Mouse (Mus musculus): ENCODE measurements around the gene Meox1.

Meox1 gene

GRCm38 (mm10) chr11:101896546-101897361, 2.6 kb upstream of the Meox1 start:
- no peak for DNase-seq (ENCODE audit: low spot score)

DNA sequence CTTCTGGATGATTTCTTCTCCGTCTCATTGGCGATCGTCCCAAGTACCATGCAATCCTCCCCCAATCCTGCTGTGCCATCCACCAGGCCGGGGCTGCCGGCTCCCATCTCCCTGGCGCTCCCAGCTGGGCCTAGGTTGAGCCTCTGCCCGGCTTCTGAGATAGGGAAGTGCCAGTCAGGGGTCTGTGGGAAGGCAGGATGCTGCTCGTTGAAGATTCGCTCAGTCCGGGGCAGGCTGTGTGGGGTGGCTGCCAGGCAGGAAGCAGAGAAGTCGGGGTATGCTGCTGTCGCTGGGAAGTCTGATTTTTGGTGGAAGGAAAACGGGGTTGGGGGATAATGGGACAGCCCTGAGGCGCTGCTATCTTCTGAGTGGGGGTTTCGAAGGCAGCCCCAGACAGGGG, 614 bp downstream of the Meox1 start:
- no peak for DNase-seq (ENCODE audit: low spot score)

DNA sequence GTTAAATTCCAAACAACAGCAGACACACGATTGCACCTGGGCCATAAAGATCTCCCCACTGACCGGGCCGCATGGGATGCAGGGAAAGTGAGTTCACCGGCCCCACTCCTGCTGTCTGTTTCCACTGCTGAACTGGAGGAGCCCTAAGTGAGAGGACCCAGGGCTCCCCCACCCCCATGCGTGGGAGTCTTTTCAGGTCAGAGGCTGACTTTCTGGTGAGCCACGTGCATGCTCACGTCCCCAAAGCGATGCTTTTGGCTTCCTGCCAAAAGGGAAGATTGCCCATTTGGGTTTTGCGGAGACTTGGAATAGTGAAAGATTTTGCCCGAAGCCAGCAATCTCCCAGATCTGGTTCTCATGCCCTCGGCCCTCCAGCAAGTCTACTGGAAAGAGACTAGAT, 2.7 kb downstream of the Meox1 start:
- DNase-seq (ENCODE audit: low spot score) = no peak

- DNase-seq (ENCODE audit: low spot score) = no peak
Measured at GRCm38 (mm10) chr11:101889781-101890180, 4.4 kb downstream of the Meox1 start.

GRCm38 (mm10) chr11:101888820-101889219, 5.4 kb downstream of the Meox1 start:
- DNase-seq (ENCODE audit: low spot score) = no peak

- no peak for DNase-seq (ENCODE audit: low spot score)
Measured at GRCm38 (mm10) chr11:101886436-101886835, 7.7 kb downstream of the Meox1 start.

DNA sequence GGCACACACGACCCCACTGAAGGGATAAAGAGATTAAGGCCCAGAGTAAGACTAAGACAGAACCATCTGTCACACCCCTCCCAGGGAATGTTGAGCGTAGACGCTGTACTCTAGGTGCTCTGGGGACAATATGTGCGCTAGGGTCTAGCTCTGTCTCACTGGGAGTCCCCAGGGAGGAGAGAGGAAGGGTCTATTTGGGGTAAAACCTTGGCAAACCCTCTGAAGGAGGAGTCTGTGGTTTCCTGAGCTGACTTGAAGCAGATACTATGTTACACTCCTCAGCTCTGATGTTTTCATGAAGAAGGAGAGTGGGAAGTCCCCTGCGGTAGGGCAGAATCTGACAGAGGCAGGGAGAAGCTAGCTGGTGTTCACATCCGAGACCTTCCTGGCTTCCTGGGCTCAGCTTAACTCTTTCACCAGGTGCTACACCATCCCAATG, 8.3 kb downstream of the Meox1 start:
- DNase-seq (ENCODE audit: low spot score) = no peak

DNA sequence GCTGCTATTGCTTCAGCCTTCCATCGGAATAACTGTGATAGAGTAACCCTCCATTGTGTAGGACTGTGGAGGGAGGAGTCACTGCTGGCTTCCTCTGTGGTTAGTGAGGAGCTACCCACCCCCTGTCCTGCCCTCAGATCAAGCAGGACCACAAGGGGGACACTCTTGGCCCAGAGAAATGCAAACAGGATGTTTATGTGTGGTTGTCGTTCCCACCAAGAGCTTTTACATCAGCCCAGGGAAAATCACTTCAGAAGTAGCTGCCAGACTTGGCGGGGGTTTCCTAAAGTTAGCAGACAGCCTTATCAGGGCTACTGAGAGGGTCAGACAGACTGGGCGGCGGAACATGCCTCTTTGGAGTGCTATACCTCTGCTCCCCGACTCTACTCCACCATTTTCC, 8.9 kb downstream of the Meox1 start:
- no peak for DNase-seq (ENCODE audit: low spot score)

GRCm38 (mm10) chr11:101883911-101884310, 10.3 kb downstream of the Meox1 start:
- DNase-seq (ENCODE audit: low spot score) = no peak

DNA sequence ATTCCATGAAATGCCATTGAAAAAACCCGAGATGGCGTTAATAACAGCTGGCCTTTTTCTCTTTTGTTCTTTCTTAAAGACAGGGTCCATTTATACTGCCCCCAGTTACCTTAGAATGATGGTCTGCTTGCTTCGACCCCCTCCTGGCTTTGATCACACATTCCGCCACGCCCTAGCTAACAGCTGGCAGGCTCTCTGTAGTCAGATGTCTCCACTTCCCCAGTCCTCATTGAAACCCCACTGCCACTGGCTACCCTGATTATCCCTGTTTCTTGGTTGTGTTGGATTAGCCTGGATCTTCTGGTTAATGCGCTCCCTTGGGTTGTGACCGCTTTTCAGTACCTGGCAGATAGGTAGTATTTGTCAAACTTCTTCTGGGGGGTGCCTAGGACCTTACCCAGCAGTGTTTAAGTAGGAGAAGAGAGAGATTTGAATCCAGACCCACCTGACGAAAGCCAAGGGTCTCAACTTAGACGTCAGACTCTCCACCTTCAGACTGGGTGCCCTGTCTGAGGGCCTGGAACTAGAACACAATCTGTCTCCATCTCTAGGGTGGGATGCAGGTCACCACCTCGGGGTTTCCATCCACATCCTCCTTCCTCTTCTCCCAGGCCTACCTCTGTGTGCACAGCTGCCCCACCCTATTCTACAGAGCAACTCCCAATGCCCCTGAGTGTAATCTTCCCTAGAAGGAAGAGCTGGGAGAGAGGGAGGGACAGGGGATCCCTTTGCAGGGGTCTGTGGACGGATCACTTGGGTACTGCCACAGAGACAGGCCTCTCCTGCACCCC, 11.5 kb downstream of the Meox1 start:
- no peak for DNase-seq (ENCODE audit: low spot score)

- DNase-seq (ENCODE audit: low spot score) = peak; percentile 35
Measured at GRCm38 (mm10) chr11:101881604-101882071, 12.5 kb downstream of the Meox1 start.

DNA sequence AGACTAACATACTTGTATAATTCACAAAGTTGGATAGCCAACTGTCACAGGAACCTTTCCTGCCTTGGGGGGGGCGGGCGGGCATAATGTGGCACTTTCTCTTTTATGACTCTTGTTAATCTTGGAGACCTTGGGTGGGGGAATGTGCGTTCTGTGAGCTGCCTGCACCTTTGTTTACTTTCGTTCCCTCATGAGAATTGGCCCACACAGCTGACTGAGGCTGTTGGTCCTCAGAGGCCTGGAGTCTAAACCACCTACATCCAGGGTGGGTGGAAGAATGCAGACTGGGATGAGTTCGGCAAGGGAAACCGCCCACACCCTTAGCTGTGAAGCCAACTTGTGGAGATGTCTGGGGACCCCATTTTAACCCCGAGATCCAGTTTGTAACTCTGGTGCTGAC, 13.0 kb downstream of the Meox1 start:
- no peak for DNase-seq (ENCODE audit: low spot score)

DNA sequence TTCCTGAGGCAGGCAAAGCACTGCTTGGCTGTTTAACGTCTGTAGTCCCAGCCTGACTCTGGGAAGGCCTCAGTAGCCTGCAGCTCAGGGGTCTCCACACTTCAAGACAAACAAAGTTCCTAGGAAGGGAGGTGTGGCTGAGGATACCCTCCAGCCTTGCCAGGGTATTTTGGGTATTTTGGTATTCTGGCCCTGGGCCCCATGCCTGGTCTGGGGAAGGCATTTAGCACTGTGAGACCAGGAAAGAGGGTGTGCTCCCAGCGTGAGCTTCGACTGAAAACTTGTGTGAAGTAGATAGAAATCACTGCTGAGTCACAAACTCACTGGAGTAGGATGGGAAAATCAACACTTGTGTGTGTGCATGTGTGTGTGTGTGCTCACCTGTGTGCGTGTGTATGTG, 14.5 kb downstream of the Meox1 start:
- DNase-seq (ENCODE audit: low spot score) = no peak

- no peak for DNase-seq (ENCODE audit: low spot score)
Measured at GRCm38 (mm10) chr11:101878696-101879095, 15.5 kb downstream of the Meox1 start.

GRCm38 (mm10) chr11:101874978-101875377, 19.2 kb downstream of the Meox1 start:
- DNase-seq (ENCODE audit: low spot score) = no peak

- DNase-seq (ENCODE audit: low spot score) = no peak
Measured at GRCm38 (mm10) chr11:101873909-101874308, 20.3 kb downstream of the Meox1 start.

GRCm38 (mm10) chr11:101871435-101871834, 22.7 kb downstream of the Meox1 start:
- DNase-seq (ENCODE audit: low spot score) = no peak

- DNase-seq (ENCODE audit: low spot score) = peak; percentile 69
Measured at GRCm38 (mm10) chr11:101870067-101870765, 24.0 kb downstream of the Meox1 start.

- DNase-seq (ENCODE audit: low spot score) = no peak
Measured at GRCm38 (mm10) chr11:101867513-101868052, 26.6 kb downstream of the Meox1 start.

DNA sequence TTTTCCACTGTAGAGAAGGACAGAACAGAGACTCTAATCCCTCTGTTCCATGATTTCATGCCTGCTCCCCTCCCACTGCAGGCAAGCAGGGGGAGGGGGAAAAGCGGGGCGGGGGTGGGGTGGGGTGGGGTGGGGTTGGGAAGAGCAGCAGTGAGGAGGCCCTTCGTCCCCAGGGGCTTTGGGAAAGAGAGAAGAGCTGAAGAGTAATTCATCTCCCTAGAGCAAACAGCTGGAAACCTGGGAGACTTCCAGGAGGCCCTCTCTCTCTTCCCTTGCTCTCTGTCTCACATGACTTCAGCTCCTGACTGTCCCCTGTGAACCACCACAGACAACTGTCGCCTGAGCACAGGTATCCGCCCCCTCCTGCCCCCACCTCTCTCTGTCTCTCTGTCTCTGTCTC, 35.4 kb downstream of the Meox1 start:
- DNase-seq (ENCODE audit: low spot score) = no peak

DNA sequence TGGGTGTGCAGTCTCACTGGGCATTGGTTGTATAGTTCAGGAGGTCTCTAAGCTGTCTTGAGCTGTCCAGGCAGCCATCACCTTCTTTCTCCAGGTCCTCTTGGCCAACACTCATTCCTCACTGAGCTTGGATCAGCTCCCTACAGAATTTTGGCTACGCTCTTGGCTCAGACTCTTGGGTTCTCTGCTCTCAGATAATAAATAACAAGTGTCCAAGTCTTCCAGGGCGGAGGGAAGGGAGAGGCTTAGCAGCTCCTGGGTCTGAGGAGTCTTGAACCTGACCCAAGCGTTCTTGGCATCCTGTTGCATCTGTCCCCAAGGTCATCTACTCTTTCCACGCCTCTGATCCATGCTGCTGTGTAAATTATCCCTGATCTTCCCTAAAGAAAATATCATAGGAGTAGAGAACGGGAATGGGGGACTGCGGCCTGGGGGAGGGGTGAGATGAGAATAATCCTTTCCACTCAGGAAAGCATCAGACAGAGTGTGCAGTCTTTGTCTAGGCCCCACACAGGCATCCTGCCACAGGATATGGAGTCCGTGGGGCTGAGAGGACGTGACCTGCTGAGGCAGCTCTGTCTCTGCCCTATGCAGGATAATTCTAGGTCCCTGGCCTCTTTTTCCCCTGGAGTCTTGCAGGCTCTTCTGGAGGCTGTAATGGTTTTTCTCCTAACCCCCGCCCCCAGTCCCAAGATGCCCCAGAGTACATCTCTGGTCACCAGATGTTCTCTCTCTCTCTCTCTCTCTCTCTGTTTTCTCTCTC, 38.0 kb downstream of the Meox1 start:
- DNase-seq (ENCODE audit: low spot score) = no peak

All from layer of hippocampus, adult 11-12 months (tissue).